Mouse (Mus musculus): ENCODE results near the gene Dab2ip.

DNA sequence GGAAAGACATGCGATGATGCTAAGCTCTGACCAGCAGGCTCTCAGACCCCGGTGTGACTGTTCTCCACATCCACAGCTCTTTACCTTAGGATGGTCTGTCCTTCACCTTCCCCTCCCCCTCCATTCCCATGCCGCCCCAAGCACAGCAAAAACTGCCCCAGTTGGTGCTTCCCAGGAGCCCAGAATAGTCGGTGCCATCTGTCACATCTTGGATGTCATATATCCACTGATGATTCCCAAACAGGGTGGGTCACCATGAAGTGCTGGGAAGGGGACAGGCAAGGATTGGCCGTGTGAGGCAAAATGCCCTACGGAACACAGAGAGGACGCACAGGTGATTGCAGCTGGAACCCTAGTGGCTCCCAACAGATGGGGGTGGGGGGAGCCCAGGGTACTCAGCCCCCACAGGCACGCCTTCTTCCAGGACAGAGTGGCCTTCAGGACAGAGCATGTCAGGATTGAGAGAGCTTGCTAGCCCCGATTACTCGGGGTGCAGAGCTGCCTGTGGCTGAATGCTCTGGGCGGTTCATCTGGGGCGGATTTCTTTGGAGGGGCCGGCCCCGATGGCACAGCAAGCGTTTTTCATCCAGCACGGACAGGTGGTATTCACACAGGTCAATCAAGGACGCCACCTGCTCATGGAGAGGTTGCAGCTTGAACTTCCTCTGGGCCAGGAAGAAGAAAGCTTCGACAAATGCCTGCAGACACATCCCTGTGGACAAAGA is 193.9 kb downstream of the Dab2ip start:
- TF ChIP-seq CTCF (IDR thresholded peaks at IDR 0.05 in 2 of 3, conservative IDR thresholded peaks at IDR 0.05 in 1 of 3; ENCODE audit: control insufficient read depth in 1 of 3, insufficient read depth in 1 of 3, low read depth in 2 of 3, low read length in 3 of 3, poor library complexity in 1 of 3, severe bottlenecking in 1 of 3) (no peak), ETS1 (IDR thresholded peaks at IDR 0.05; ENCODE audit: low read depth, low read length) (no peak), USF1 (IDR thresholded peaks at IDR 0.05; ENCODE audit: low read depth, low read length) (no peak), POLR2A (IDR thresholded peaks at IDR 0.05; ENCODE audit: control insufficient read depth in 1 of 2, insufficient read depth in 1 of 2, low read depth in 1 of 2, low read length in 2 of 2, poor library complexity in 1 of 2) (no peak), ZNF384 (IDR thresholded peaks at IDR 0.05; ENCODE audit: low read depth, low read length) (no peak), EP300 (IDR thresholded peaks at IDR 0.05; ENCODE audit: low read depth in 1 of 2, low read length in 2 of 2) (no peak), POLR2AphosphoS2 (IDR thresholded peaks at IDR 0.05; ENCODE audit: low read length) (no peak), CHD1 (IDR thresholded peaks at IDR 0.05; ENCODE audit: low read depth, low read length) (no peak), TCF12 (IDR thresholded peaks at IDR 0.05; ENCODE audit: low read depth, low read length) (no peak), JUND (IDR thresholded peaks at IDR 0.05; ENCODE audit: low read depth, low read length) (no peak), SMC3 (IDR thresholded peaks at IDR 0.05; ENCODE audit: low read depth, low read length) (no peak), E2F4 (IDR thresholded peaks at IDR 0.05; ENCODE audit: borderline replicate concordance, low read depth, low read length) (no peak)
